Mouse (Mus musculus) forebrain, embryonic 12.5 days (tissue): ENCODE data around the gene Myo15. TPM values are rescaled to one million over a fixed set of nuclear protein-coding genes. Genes with fewer than 3 reads are reported as not detected.

Experiments used
- ATAC-seq: fragments of 200-750 bp; cut with Nextera tagmentation; 2 replicates; pipeline ENCODE4 v1.8.0; 2017; ENCODE audit warnings: moderate TSS enrichment; ENCODE audit not compliant: low FRiP score
- H3K27ac ChIP-seq: fragments of 300-500 bp; sonication (generic); 2 replicates; pipeline ENCODE4 v1.5.1; 2016; ENCODE audit warnings: mild to moderate bottlenecking
- H3K27me3 ChIP-seq: fragments of 300-500 bp; sonication (generic); 2 replicates; pipeline ENCODE4 v1.6.1; 2016; ENCODE audit warnings: mild to moderate bottlenecking
- H3K36me3 ChIP-seq: fragments of 300-500 bp; sonication (generic); replicated peaks from 2 replicates; pipeline ENCODE4 v1.6.1; 2016; ENCODE audit warnings: mild to moderate bottlenecking
- H3K4me1 ChIP-seq: fragments of 300-500 bp; sonication (generic); 2 replicates; pipeline ENCODE4 v1.6.1; 2016
- H3K4me2 ChIP-seq: fragments of 300-500 bp; sonication (generic); 2 replicates; pipeline ENCODE4 v1.6.1; 2016; ENCODE audit warnings: mild to moderate bottlenecking, moderate library complexity
- H3K4me3 ChIP-seq: fragments of 300-500 bp; sonication (generic); replicated peaks from 2 replicates; pipeline ENCODE4 v1.5.1; 2016; ENCODE audit warnings: mild to moderate bottlenecking
- H3K9ac ChIP-seq: fragments of 300-500 bp; sonication (generic); 2 replicates; pipeline ENCODE4 v1.6.1; 2016; ENCODE audit warnings: mild to moderate bottlenecking
- H3K9me3 ChIP-seq: fragments of 300-500 bp; sonication (generic); 2 replicates; pipeline ENCODE4 v1.6.1; 2016
- WGBS: fragments of 180-500 bp; shearing (Covaris S2); methylation state at CpG from one replicate; pipeline ENCODE4 v1.1.7; 2016; 5-methylcytosine and 5-hydroxymethylcytosine counted together
- polyA plus RNA-seq: library from polyadenylated mRNA; unstranded; fragments of >200 nt; fragmentation: Nextera tagmentation; extraction: Ambion mirVana; gene quantifications from 2 replicates; pipeline ENCODE4 v1.2.1, GENCODE M21; 2016

Myo15 gene
- polyA plus RNA-seq, 1 experiment from 2014 or later = 0.05 TPM

GRCm38 (mm10) chr11:60454745-60455087, 14.4 kb upstream of the Myo15 start:
- Histone ChIP-seq H3K4me1 (peaks cover 16% of the 10 kb centered on the region), H3K36me3 (peaks cover 36% of the 10 kb centered on the region), H3K27me3 (no peaks in the 10 kb centered on the region), H3K27ac (peak overlapping the region; percentile 19; the same call in 1 of the 2 replicates), H3K9ac (peak overlapping the region; percentile 83), H3K4me3 (peak overlapping the region; percentile 80), H3K9me3 (no peaks in the 10 kb centered on the region), H3K4me2 (peak overlapping the region; percentile 95)
- ATAC-seq = peak; percentile 30; the same call in 1 of the 2 replicates
- under 1% methylated on average over 17 of the region's 17 CpGs for WGBS

GRCm38 (mm10) chr11:60457973-60458372, 11.2 kb upstream of the Myo15 start:
- 93% methylated on average over 1 of the region's 1 CpGs for WGBS
- H3K4me3 ChIP-seq = no peak overlapping the region
- no peak overlapping the region for H3K4me2 ChIP-seq
- H3K9ac ChIP-seq = no peak overlapping the region
- H3K36me3 ChIP-seq = peaks cover 68% of the 10 kb centered on the region
- H3K27ac ChIP-seq = no peak overlapping the region
- H3K27me3 ChIP-seq = no peaks in the 10 kb centered on the region
- no peaks in the 10 kb centered on the region for H3K9me3 ChIP-seq
- no peak for ATAC-seq
- peaks cover 16% of the 10 kb centered on the region for H3K4me1 ChIP-seq

GRCm38 (mm10) chr11:60465943-60466380, 3.2 kb upstream of the Myo15 start:
- 88% methylated on average over 2 of the region's 2 CpGs for WGBS
- ATAC-seq = no peak
- Histone ChIP-seq H3K4me2 (no peak overlapping the region), H3K27me3 (no peaks in the 10 kb centered on the region), H3K9me3 (no peaks in the 10 kb centered on the region), H3K4me3 (no peak overlapping the region), H3K9ac (no peak overlapping the region), H3K4me1 (no peaks in the 10 kb centered on the region), H3K36me3 (peaks cover 95% of the 10 kb centered on the region), H3K27ac (no peak overlapping the region)

- Histone ChIP-seq H3K27ac (no peak overlapping the region), H3K27me3 (no peaks in the 10 kb centered on the region), H3K4me3 (no peak overlapping the region), H3K36me3 (peaks cover 50% of the 10 kb centered on the region), H3K9ac (no peak overlapping the region), H3K4me1 (no peaks in the 10 kb centered on the region), H3K4me2 (no peak overlapping the region), H3K9me3 (no peaks in the 10 kb centered on the region)
- ATAC-seq = no peak
- WGBS = 82% methylated on average over 9 of the region's 9 CpGs
Measured at GRCm38 (mm10) chr11:60470743-60471142, 1.6 kb downstream of the Myo15 start.

- Histone ChIP-seq H3K27ac (no peak overlapping the region), H3K9ac (no peak overlapping the region), H3K36me3 (peaks cover 15% of the 10 kb centered on the region), H3K27me3 (no peaks in the 10 kb centered on the region), H3K4me3 (no peak overlapping the region), H3K9me3 (no peaks in the 10 kb centered on the region), H3K4me2 (no peak overlapping the region), H3K4me1 (no peaks in the 10 kb centered on the region; the same call in 1 of the 2 replicates)
- no peak for ATAC-seq
- WGBS = 81% methylated on average over 5 of the region's 5 CpGs
Measured at GRCm38 (mm10) chr11:60474534-60474933, 5.4 kb downstream of the Myo15 start.

GRCm38 (mm10) chr11:60475668-60476362, 6.7 kb downstream of the Myo15 start:
- WGBS = 87% methylated on average over 5 of the region's 5 CpGs
- ATAC-seq = no peak
- no peak overlapping the region for H3K9ac ChIP-seq
- no peaks in the 10 kb centered on the region; the same call in 1 of the 2 replicates for H3K4me1 ChIP-seq
- H3K9me3 ChIP-seq = no peaks in the 10 kb centered on the region
- peaks cover 4% of the 10 kb centered on the region; the same call in 1 of the 2 replicates for H3K36me3 ChIP-seq
- H3K27ac ChIP-seq = no peak overlapping the region
- H3K4me2 ChIP-seq = no peak overlapping the region
- H3K4me3 ChIP-seq = no peak overlapping the region
- no peaks in the 10 kb centered on the region for H3K27me3 ChIP-seq

GRCm38 (mm10) chr11:60478121-60478520, 9.0 kb downstream of the Myo15 start:
- Histone ChIP-seq H3K27me3 (no peaks in the 10 kb centered on the region), H3K9me3 (no peaks in the 10 kb centered on the region), H3K4me2 (no peak overlapping the region), H3K4me1 (no peaks in the 10 kb centered on the region; the same call in 1 of the 2 replicates), H3K36me3 (no peaks in the 10 kb centered on the region), H3K27ac (no peak overlapping the region), H3K9ac (no peak overlapping the region), H3K4me3 (no peak overlapping the region)
- ATAC-seq = no peak
- WGBS = 45% methylated on average over 17 of the region's 17 CpGs

- no peak overlapping the region for H3K9ac ChIP-seq
- no peak overlapping the region for H3K4me3 ChIP-seq
- H3K27me3 ChIP-seq = no peaks in the 10 kb centered on the region
- H3K36me3 ChIP-seq = no peaks in the 10 kb centered on the region
- 71% methylated on average over 3 of the region's 3 CpGs for WGBS
- no peak overlapping the region for H3K4me2 ChIP-seq
- ATAC-seq = no peak
- no peak overlapping the region for H3K27ac ChIP-seq
- no peaks in the 10 kb centered on the region for H3K4me1 ChIP-seq
- H3K9me3 ChIP-seq = no peaks in the 10 kb centered on the region
Measured at GRCm38 (mm10) chr11:60486267-60486666, 17.1 kb downstream of the Myo15 start.

- no peaks in the 10 kb centered on the region for H3K4me1 ChIP-seq
- no peaks in the 10 kb centered on the region for H3K36me3 ChIP-seq
- WGBS = 93% methylated on average over 5 of the region's 5 CpGs
- no peak overlapping the region for H3K27ac ChIP-seq
- H3K4me3 ChIP-seq = no peak overlapping the region
- no peak overlapping the region for H3K9ac ChIP-seq
- H3K9me3 ChIP-seq = no peaks in the 10 kb centered on the region
- H3K27me3 ChIP-seq = peaks cover 5% of the 10 kb centered on the region; the same call in 1 of the 2 replicates
- no peak for ATAC-seq
- no peak overlapping the region for H3K4me2 ChIP-seq
Measured at GRCm38 (mm10) chr11:60492726-60493125, 23.6 kb downstream of the Myo15 start.

- Histone ChIP-seq H3K4me2 (no peak overlapping the region), H3K36me3 (no peaks in the 10 kb centered on the region), H3K4me1 (no peaks in the 10 kb centered on the region), H3K4me3 (no peak overlapping the region), H3K9ac (no peak overlapping the region), H3K27ac (no peak overlapping the region), H3K27me3 (peaks cover 5% of the 10 kb centered on the region; the same call in 1 of the 2 replicates), H3K9me3 (no peaks in the 10 kb centered on the region)
- ATAC-seq = no peak
- 80% methylated on average over 2 of the region's 2 CpGs for WGBS
Measured at GRCm38 (mm10) chr11:60495692-60496091, 26.6 kb downstream of the Myo15 start.

GRCm38 (mm10) chr11:60507281-60507680, 38.1 kb downstream of the Myo15 start:
- no peak overlapping the region for H3K4me2 ChIP-seq
- H3K36me3 ChIP-seq = no peaks in the 10 kb centered on the region
- peaks cover 40% of the 10 kb centered on the region for H3K27me3 ChIP-seq
- no peak overlapping the region for H3K9ac ChIP-seq
- no peak overlapping the region for H3K4me3 ChIP-seq
- H3K9me3 ChIP-seq = no peaks in the 10 kb centered on the region
- peaks cover 12% of the 10 kb centered on the region for H3K4me1 ChIP-seq
- WGBS = 84% methylated on average over 13 of the region's 13 CpGs
- no peak overlapping the region for H3K27ac ChIP-seq
- ATAC-seq = no peak

- WGBS = 3% methylated on average over 11 of the region's 11 CpGs
- Histone ChIP-seq H3K27me3 (peaks cover 40% of the 10 kb centered on the region), H3K9ac (peak overlapping the region; percentile 51), H3K27ac (no peak overlapping the region), H3K36me3 (no peaks in the 10 kb centered on the region), H3K4me1 (peaks cover 12% of the 10 kb centered on the region), H3K4me3 (peak overlapping the region; percentile 36), H3K4me2 (peak overlapping the region; percentile 58), H3K9me3 (no peaks in the 10 kb centered on the region)
- ATAC-seq = no peak
Measured at GRCm38 (mm10) chr11:60508950-60509349, 39.8 kb downstream of the Myo15 start.

GRCm38 (mm10) chr11:60509500-60509899, 40.4 kb downstream of the Myo15 start:
- Histone ChIP-seq H3K9me3 (no peaks in the 10 kb centered on the region), H3K36me3 (no peaks in the 10 kb centered on the region), H3K27me3 (peaks cover 40% of the 10 kb centered on the region), H3K4me1 (peaks cover 12% of the 10 kb centered on the region), H3K9ac (peak overlapping the region; percentile 51), H3K27ac (no peak overlapping the region), H3K4me3 (peak overlapping the region; percentile 36), H3K4me2 (peak overlapping the region; percentile 58)
- no peak for ATAC-seq
- under 1% methylated on average over 25 of the region's 25 CpGs for WGBS
